Mouse (Mus musculus) limb, embryonic 11.5 days (tissue): ENCODE results near the gene 1700102P08Rik. TPM values are rescaled to one million over a fixed set of nuclear protein-coding genes. Genes with fewer than 3 reads are reported as not detected.

Source experiments
- ATAC-seq: fragments of 200-750 bp; cut with Nextera tagmentation; 2 replicates; pipeline ENCODE4 v1.8.0; 2017; ENCODE audit warnings: low read depth; ENCODE audit not compliant: insufficient number of reproducible peaks, low FRiP score, low TSS enrichment
- DNase-seq: peaks from one replicate; pipeline ENCODE4 v3.0.0-alpha.2; 2015; ENCODE audit warnings: low spot score
- H3K27ac ChIP-seq: fragments of 300-500 bp; sonication (generic); replicated peaks from 2 replicates; pipeline ENCODE4 v1.5.1; 2014; ENCODE audit warnings: low read depth, mild to moderate bottlenecking, low read length
- H3K27me3 ChIP-seq: fragments of 300-500 bp; sonication (generic); 2 replicates; pipeline ENCODE4 v1.6.1; 2014; ENCODE audit warnings: mild to moderate bottlenecking, low read length, mixed read lengths; ENCODE audit not compliant: control insufficient read depth, insufficient read depth
- H3K36me3 ChIP-seq: fragments of 300-500 bp; sonication (generic); 2 replicates; pipeline ENCODE4 v1.6.1; 2014; ENCODE audit warnings: mild to moderate bottlenecking, low read length, moderate library complexity, mixed read lengths; ENCODE audit not compliant: control insufficient read depth, insufficient read depth
- H3K4me1 ChIP-seq: fragments of 300-500 bp; sonication (generic); 2 replicates; pipeline ENCODE4 v1.6.1; 2014; ENCODE audit warnings: low read length, mixed read lengths; ENCODE audit not compliant: control insufficient read depth, insufficient read depth
- H3K4me2 ChIP-seq: fragments of 300-500 bp; sonication (generic); 2 replicates; pipeline ENCODE4 v1.6.1; 2014; ENCODE audit warnings: low read depth, mild to moderate bottlenecking, moderate library complexity; ENCODE audit not compliant: severe bottlenecking
- H3K4me3 ChIP-seq: fragments of 300-500 bp; sonication (generic); 2 replicates; pipeline ENCODE4 v1.5.1; 2014; ENCODE audit warnings: low read depth, low read length
- H3K9ac ChIP-seq: fragments of 300-500 bp; sonication (generic); 2 replicates; pipeline ENCODE4 v1.6.1; 2014; ENCODE audit warnings: mild to moderate bottlenecking, low read length
- H3K9me3 ChIP-seq: fragments of 300-500 bp; sonication (generic); 2 replicates; pipeline ENCODE4 v1.6.1; 2016; ENCODE audit warnings: low read length; ENCODE audit not compliant: control insufficient read depth
- WGBS: fragments of 180-500 bp; shearing (Covaris S2); extraction: QIAGEN DNeasy Blood & Tissue Kit; methylation state at CpG from one replicate; pipeline ENCODE4 v1.1.7; 2014; 5-methylcytosine and 5-hydroxymethylcytosine counted together
- polyA plus RNA-seq: library from polyadenylated mRNA; unstranded; fragments of >200 nt; fragmentation: Nextera tagmentation; extraction: Ambion mirVana; gene quantifications from 2 replicates; pipeline ENCODE4 v1.2.1, GENCODE M21; 2014

The 1700102P08Rik gene
- polyA plus RNA-seq, 1 experiment from 2014 or later: 0.57 TPM

DNA sequence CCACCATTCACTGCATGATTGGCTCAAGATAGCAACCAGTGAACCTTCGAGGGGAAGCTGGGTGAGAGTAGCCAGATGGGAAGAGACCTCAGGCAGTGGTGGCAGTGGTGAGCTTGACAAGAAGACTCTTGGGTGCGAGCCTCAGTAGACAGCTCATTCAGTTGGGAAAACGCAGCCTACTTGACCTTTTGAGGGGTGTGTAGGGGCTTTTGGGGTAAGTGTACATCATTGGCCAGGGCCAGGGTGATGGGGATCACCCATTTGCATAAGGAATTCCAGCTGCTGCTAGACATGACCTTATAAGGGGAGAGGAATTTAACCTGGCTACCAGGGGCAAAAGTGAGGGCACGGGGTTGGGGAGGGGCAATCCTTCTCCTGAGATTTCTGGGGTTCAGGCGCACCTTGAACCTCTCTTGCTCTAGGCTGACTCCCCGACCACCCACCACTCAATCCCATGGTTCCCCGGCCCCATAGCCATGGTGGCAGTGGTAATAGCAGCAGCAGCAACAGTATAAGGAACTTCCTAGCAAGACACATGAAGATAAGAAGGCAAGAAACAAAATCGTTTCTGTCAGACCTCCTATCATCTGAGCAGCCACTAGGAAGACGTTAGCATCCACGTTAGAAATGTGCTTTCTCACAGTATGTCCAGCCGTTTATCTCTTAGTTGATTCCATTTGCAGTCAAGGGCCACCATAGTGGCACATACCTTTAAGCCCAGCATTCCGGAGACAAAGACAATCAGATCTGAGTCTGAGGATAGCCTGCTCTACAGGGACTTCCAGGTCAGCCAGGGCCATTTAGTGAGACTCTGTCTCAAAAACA lies 63.4 kb downstream of the 1700102P08Rik start:
- no peak overlapping the region for H3K4me2 ChIP-seq
- DNase-seq: no peak
- 75% methylated on average over 12 of the region's 12 CpGs for WGBS
- ATAC-seq: no peak
- peaks cover 6% of the 10 kb centered on the region for H3K4me1 ChIP-seq
- H3K9ac ChIP-seq: no peak overlapping the region
- H3K36me3 ChIP-seq: no peaks in the 10 kb centered on the region
- no peak overlapping the region for H3K27ac ChIP-seq
- no peaks in the 10 kb centered on the region for H3K27me3 ChIP-seq
- no peak overlapping the region for H3K4me3 ChIP-seq
- H3K9me3 ChIP-seq: no peaks in the 10 kb centered on the region

DNA sequence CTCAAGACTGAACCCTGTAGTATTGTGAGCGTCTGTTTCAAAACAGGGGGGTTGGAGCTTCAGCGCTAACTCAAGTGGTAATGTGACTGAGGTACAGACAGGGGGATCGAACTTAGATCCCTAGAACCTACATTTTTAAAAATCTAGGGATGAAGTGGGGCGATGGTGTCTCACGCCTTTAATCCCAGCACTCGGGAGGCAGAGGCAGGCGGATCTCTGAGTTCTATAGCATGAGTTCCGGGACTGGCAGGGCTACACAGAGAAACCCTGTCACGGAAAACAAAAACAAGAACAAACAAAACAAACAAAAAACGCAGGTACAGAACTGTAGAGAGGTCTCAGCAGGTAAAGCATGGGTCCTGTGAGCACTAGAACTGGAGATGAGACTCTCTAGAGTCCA lies 64.3 kb downstream of the 1700102P08Rik start:
- H3K4me1 ChIP-seq: peaks cover 6% of the 10 kb centered on the region
- H3K27ac ChIP-seq: no peak overlapping the region
- H3K36me3 ChIP-seq: no peaks in the 10 kb centered on the region
- WGBS: 86% methylated on average over 10 of the region's 10 CpGs
- no peak overlapping the region for H3K9ac ChIP-seq
- ATAC-seq: no peak
- H3K27me3 ChIP-seq: no peaks in the 10 kb centered on the region
- DNase-seq: no peak
- H3K4me2 ChIP-seq: no peak overlapping the region
- H3K9me3 ChIP-seq: no peaks in the 10 kb centered on the region
- H3K4me3 ChIP-seq: no peak overlapping the region

DNA sequence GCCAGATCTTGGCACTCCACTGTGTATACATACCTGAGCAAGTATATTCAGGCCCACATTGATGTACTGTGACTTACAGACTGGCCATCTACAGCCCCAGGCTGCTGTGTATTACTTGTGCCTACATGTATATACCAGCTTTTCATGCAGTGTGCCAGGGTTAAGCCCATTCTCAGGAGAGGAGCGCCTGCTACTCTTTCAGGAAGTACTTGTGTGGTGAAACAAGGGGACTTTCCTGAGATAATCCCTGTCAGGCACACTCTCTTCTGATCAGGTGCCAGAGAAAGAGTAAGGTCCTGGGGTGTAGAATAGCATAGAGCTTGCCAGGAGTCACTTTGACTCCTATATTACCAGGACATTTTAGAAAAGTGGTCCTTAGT lies 67.3 kb downstream of the 1700102P08Rik start:
- Histone ChIP-seq H3K4me2 (no peak overlapping the region), H3K4me1 (peaks cover 6% of the 10 kb centered on the region), H3K4me3 (peak overlapping the region; percentile 73), H3K27me3 (no peaks in the 10 kb centered on the region), H3K27ac (no peak overlapping the region), H3K9me3 (no peaks in the 10 kb centered on the region), H3K9ac (no peak overlapping the region; the same call in 1 of the 2 replicates), H3K36me3 (peaks cover 11% of the 10 kb centered on the region; the same call in 1 of the 2 replicates)
- DNase-seq (no peak), ATAC-seq (peak; percentile 4; the same call in 1 of the 2 replicates)
- WGBS: 94% methylated on average over 1 of the region's 1 CpGs

Other genes with a start within 250 kb of the 1700102P08Rik start
- 1.3 and 1.5 TPM in 2 replicates for gene Bsn, start 202.4 kb upstream of the 1700102P08Rik start, polyA plus RNA-seq
- gene Dag1, start 128.8 kb upstream of the 1700102P08Rik start, polyA plus RNA-seq: 46.8 and 52.2 TPM in 2 replicates
- gene Nicn1, start 102.4 kb upstream of the 1700102P08Rik start, polyA plus RNA-seq: 36.7 and 49.1 TPM in 2 replicates
- 15.9 and 20.5 TPM in 2 replicates for gene Amt, start 96.0 kb upstream of the 1700102P08Rik start, polyA plus RNA-seq
- 249 and 319 TPM in 2 replicates for gene Rhoa, start 86.7 kb upstream of the 1700102P08Rik start, polyA plus RNA-seq
- 14.8 and 15.8 TPM in 2 replicates for gene Tcta, start 86.6 kb upstream of the 1700102P08Rik start, polyA plus RNA-seq
- gene Gpx1, start 53.9 kb upstream of the 1700102P08Rik start, polyA plus RNA-seq: 798 and 887 TPM in 2 replicates
- gene Usp4, start 45.0 kb upstream of the 1700102P08Rik start, polyA plus RNA-seq: 130 and 133 TPM in 2 replicates
- gene Ccdc36, start 35.7 kb downstream of the 1700102P08Rik start, polyA plus RNA-seq: 1.3 and 1.5 TPM in 2 replicates
- gene BC048562, start 43.7 kb downstream of the 1700102P08Rik start, polyA plus RNA-seq: not detected in 2 replicates
- 46.0 and 55.5 TPM in 2 replicates for gene Ccdc71, start 67.7 kb downstream of the 1700102P08Rik start, polyA plus RNA-seq
- gene Klhdc8b, start 68.8 kb downstream of the 1700102P08Rik start, polyA plus RNA-seq: 13.6 and 17.2 TPM in 2 replicates
- gene Lamb2, start 86.9 kb downstream of the 1700102P08Rik start, polyA plus RNA-seq: 18.0 and 18.9 TPM in 2 replicates
- 73.6 and 81.7 TPM in 2 replicates for gene Usp19, start 97.8 kb downstream of the 1700102P08Rik start, polyA plus RNA-seq
- gene Qars, start 114.9 kb downstream of the 1700102P08Rik start, polyA plus RNA-seq: 126 and 138 TPM in 2 replicates
- 164 and 167 TPM in 2 replicates for gene Qrich1, start 124.0 kb downstream of the 1700102P08Rik start, polyA plus RNA-seq
- gene Impdh2, start 167.5 kb downstream of the 1700102P08Rik start, polyA plus RNA-seq: 237 and 247 TPM in 2 replicates
- 44.3 and 47.5 TPM in 2 replicates for gene Ndufaf3, start 174.6 kb downstream of the 1700102P08Rik start, polyA plus RNA-seq
- gene Dalrd3, start 177.1 kb downstream of the 1700102P08Rik start, polyA plus RNA-seq: 183 and 195 TPM in 2 replicates
- 152 and 167 TPM in 2 replicates for gene Wdr6, start 185.9 kb downstream of the 1700102P08Rik start, polyA plus RNA-seq
- gene P4htm, start 204.9 kb downstream of the 1700102P08Rik start, polyA plus RNA-seq: 6.7 and 7.2 TPM in 2 replicates